Mouse (Mus musculus) hindbrain, embryonic 12.5 days (tissue): ENCODE results near the gene Olfr617. TPM values are rescaled to one million over a fixed set of nuclear protein-coding genes. Genes with fewer than 3 reads are reported as not detected.
"Not testable (repeated sequence)": the region's sequence is repeated elsewhere in the genome, so short reads cannot be mapped to it uniquely, and the experiment has no call there.

Source experiments
- ATAC-seq: fragments of 200-750 bp; cut with Nextera tagmentation; 2 replicates; pipeline ENCODE4 v1.8.0; 2017; ENCODE audit warnings: moderate TSS enrichment; ENCODE audit not compliant: low FRiP score
- H3K27ac ChIP-seq: fragments of 300-500 bp; sonication (generic); 2 replicates; pipeline ENCODE4 v1.5.1; 2016; ENCODE audit warnings: mild to moderate bottlenecking
- H3K27me3 ChIP-seq: fragments of 300-500 bp; sonication (generic); 2 replicates; pipeline ENCODE4 v1.6.1; 2016; ENCODE audit warnings: mild to moderate bottlenecking
- H3K36me3 ChIP-seq: fragments of 300-500 bp; sonication (generic); 2 replicates; pipeline ENCODE4 v1.6.1; 2016; ENCODE audit warnings: mild to moderate bottlenecking
- H3K4me1 ChIP-seq: fragments of 300-500 bp; sonication (generic); 2 replicates; pipeline ENCODE4 v1.6.1; 2016
- H3K4me2 ChIP-seq: fragments of 300-500 bp; sonication (generic); replicated peaks from 2 replicates; pipeline ENCODE4 v1.6.1; 2016; ENCODE audit warnings: mild to moderate bottlenecking
- H3K4me3 ChIP-seq: fragments of 300-500 bp; sonication (generic); 2 replicates; pipeline ENCODE4 v1.5.1; 2016; ENCODE audit warnings: mild to moderate bottlenecking
- H3K9ac ChIP-seq: fragments of 300-500 bp; sonication (generic); 2 replicates; pipeline ENCODE4 v1.6.1; 2016; ENCODE audit warnings: mild to moderate bottlenecking, moderate library complexity
- H3K9me3 ChIP-seq: fragments of 300-500 bp; sonication (generic); replicated peaks from 2 replicates; pipeline ENCODE4 v1.6.1; 2016; ENCODE audit warnings: mild to moderate bottlenecking
- WGBS: fragments of 180-500 bp; shearing (Covaris S2); methylation state at CpG from one replicate; pipeline ENCODE4 v1.1.7; 2016; 5-methylcytosine and 5-hydroxymethylcytosine counted together
- microRNA-seq: library from miRNA; unstranded; fragments of <30 nt; microRNA quantifications from one replicate; pipeline ENCODE4, GENCODE M21; 2017
- polyA plus RNA-seq: library from polyadenylated mRNA; unstranded; fragments of >200 nt; fragmentation: Nextera tagmentation; extraction: Ambion mirVana; gene quantifications from 2 replicates; pipeline ENCODE4 v1.2.1, GENCODE M21; 2016

The Olfr617 gene
- polyA plus RNA-seq = not detected in 2 replicates

DNA sequence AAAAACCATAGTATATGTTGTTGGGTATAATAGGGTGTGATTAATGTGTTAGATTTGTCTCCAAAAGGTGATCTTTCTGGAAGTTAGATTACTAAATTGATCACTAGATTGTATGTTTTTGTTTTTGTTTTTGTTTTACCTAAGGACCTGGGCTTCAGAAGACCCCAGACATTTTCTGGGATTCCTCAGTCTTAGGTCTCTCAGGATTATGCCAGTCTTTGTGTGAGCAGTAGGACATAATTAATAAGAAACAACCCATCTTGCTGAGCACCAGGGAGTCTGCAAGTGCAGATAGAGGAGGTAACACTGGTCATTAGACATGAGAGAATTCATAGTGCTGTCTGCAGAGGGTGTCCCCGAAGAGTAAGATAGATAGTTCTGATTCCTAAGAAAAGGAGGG is at the start of gene Olfr617:
Olfr617 (plus strand) TSS at position 301 of the 400 bp plus-strand sequence.
- Histone ChIP-seq H3K27me3 (no peaks in the 10 kb centered on the region), H3K9me3 (no peaks in the 10 kb centered on the region), H3K9ac (no peak within 1 kb of the TSS), H3K27ac (no peak within 1 kb of the TSS), H3K4me3 (no peak within 1 kb of the TSS), H3K36me3 (no peaks in the 10 kb centered on the region), H3K4me2 (no peak within 1 kb of the TSS), H3K4me1 (no peaks in the 10 kb centered on the region)
- WGBS = 91% methylated on average over 1 of the region's 1 CpGs
- ATAC-seq = no peak

DNA sequence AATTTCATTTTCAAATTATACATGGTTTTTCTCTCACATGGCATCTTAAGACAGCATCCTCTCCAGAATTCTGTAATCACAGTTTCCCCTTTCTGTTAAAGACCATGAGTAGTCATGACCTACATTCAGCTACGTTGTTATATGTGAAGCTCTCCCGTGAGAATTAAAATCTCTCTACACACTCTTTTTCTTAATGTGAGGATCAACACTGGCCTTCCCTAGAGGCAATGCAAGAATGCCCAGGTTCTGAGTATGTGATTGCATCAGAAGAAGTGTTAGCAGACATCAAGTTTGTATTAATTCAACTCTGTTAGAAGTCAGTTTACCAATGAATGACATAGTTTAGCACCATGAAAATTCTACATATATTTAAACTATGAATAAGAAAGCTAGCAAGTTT is 30.2 kb upstream of the Olfr617 start, which contains the start of gene Olfr612:
Olfr612 (minus strand) TSS at position 101 of the 400 bp plus-strand sequence.
- 87% methylated on average over 2 of the region's 2 CpGs for WGBS
- H3K4me3 ChIP-seq, H3K9me3 ChIP-seq, H3K27ac ChIP-seq, ATAC-seq, H3K4me2 ChIP-seq, H3K9ac ChIP-seq, H3K4me1 ChIP-seq, H3K36me3 ChIP-seq, H3K27me3 ChIP-seq: not testable (repeated sequence)

DNA sequence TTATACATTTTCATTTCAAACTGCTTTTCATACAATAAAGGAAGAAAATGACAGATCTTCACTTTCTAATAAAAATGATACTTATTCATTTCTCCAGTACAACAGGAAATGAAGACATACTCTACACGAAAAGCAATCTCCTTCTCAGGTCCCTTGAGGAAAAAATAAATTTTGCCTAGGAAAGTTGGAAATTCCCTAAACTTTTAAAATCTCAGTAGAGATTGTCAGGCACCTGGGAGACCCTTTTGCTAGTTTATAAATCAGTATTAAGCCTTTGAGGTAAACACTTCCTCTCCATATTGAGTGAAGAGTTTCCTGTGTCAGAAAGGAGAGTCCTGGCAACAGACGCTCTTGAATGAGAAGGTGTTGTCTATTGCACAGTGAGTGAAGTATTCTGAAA is 25.1 kb upstream of the Olfr617 start, which contains the start of gene Olfr613:
Olfr613 (plus strand) TSS at position 301 of the 400 bp plus-strand sequence.
- Histone ChIP-seq H3K9me3 (no peaks in the 10 kb centered on the region), H3K4me2 (no peak within 1 kb of the TSS), H3K36me3 (no peaks in the 10 kb centered on the region), H3K4me1 (no peaks in the 10 kb centered on the region), H3K4me3 (no peak within 1 kb of the TSS), H3K27me3 (no peaks in the 10 kb centered on the region), H3K9ac (no peak within 1 kb of the TSS), H3K27ac (no peak within 1 kb of the TSS)
- ATAC-seq = no peak
- 83% methylated on average over 2 of the region's 2 CpGs for WGBS

DNA sequence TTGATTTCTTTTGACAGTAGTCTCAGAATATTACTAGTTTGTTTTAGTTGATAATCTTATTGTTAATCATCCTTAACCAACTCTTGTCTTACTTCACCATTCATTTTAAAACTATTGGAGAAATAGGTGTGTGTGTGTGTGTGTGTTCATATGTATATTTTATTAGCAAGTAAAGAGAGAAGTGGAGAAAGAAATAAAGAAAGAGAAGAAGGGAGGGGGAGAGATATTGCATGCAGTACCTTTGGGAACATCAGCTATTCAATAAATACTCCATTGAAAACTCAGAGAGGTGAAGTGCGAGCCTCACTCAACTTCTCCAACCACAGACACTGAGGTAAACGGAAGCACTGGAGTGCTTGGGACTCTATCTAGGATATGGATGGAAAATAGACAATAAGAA is 17.1 kb upstream of the Olfr617 start, which contains the start of gene Olfr615:
Olfr615 (plus strand) TSS at position 301 of the 400 bp plus-strand sequence.
- H3K27me3 ChIP-seq = no peaks in the 10 kb centered on the region
- no peak within 1 kb of the TSS for H3K27ac ChIP-seq
- H3K9me3 ChIP-seq = no peaks in the 10 kb centered on the region
- 84% methylated on average over 2 of the region's 2 CpGs for WGBS
- H3K4me2 ChIP-seq = no peak within 1 kb of the TSS
- no peak within 1 kb of the TSS for H3K9ac ChIP-seq
- no peaks in the 10 kb centered on the region for H3K36me3 ChIP-seq
- ATAC-seq = no peak
- H3K4me1 ChIP-seq = no peaks in the 10 kb centered on the region
- no peak within 1 kb of the TSS for H3K4me3 ChIP-seq

DNA sequence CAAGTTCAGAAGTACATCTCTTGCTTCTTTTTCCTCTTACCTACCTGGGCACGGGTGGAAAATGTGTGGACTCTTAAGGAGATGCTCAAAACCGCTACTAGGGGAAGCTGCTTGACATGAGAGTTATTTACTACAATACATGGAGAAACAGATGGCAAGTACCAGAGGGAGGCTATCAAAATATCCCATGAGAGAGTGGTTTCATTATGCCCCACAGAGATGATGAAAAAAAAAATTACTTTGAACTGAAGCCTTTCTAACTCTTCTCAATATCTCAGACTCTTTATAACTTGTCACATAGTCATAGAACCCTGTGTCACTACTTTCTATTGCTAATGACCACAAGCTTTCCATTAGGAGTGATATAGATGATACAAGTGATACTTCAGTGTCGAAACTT is 3.8 kb upstream of the Olfr617 start, which contains the start of gene Olfr616:
Olfr616 (minus strand) TSS at position 101 of the 400 bp plus-strand sequence.
- Histone ChIP-seq H3K4me1 (no peaks in the 10 kb centered on the region), H3K9ac (no peak within 1 kb of the TSS), H3K4me3 (no peak within 1 kb of the TSS), H3K27ac (no peak within 1 kb of the TSS), H3K36me3 (no peaks in the 10 kb centered on the region), H3K9me3 (no peaks in the 10 kb centered on the region), H3K4me2 (no peak within 1 kb of the TSS), H3K27me3 (no peaks in the 10 kb centered on the region)
- WGBS = 80% methylated on average over 3 of the region's 3 CpGs
- ATAC-seq = no peak

DNA sequence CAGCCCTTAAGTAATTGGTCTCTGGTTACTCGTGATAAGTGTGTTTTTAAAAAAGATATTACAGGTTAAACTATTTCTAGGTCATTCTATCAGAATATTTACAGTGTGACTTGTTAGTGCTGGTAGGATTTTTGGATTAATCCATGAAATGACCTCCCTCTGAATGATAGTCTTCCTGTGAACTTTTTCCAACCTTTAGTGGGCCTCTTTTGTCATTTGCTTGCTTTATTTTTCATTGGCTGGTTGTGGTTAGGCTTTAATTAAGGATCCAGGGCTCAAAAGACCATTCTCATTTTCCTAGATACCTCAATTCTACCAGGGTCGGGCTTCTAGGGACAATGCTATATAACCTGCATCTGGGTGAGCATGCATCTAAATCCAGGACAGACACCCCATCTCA is 16.9 kb downstream of the Olfr617 start, which contains the start of gene Olfr618:
Olfr618 (plus strand) TSS at position 301 of the 400 bp plus-strand sequence.
- no peak within 1 kb of the TSS for H3K9ac ChIP-seq
- no peak within 1 kb of the TSS for H3K4me2 ChIP-seq
- no peaks in the 10 kb centered on the region for H3K4me1 ChIP-seq
- H3K4me3 ChIP-seq = no peak within 1 kb of the TSS
- WGBS = 73% methylated on average over 2 of the region's 2 CpGs
- H3K36me3 ChIP-seq = no peaks in the 10 kb centered on the region
- H3K9me3 ChIP-seq = no peaks in the 10 kb centered on the region
- no peak for ATAC-seq
- H3K27ac ChIP-seq = no peak within 1 kb of the TSS
- no peaks in the 10 kb centered on the region for H3K27me3 ChIP-seq

DNA sequence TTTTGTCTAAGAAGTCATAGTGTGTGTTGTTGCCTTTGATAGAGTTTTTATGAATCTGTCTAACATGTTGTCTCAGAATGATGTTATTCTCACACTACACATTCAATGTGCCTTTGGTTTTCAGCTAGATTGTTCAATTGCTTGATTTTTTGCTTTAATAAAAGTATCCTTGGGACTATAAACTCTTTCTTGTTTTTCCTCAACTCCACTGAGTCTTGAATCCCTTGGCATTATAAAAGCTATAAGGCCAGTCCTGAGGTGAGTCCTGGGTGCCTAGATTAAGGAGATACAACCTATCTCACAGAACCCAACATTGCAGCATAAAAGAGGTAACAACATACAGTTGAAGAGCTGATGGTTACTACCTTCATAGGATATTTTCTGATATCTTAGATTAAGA is 27.4 kb downstream of the Olfr617 start, which contains the start of gene Olfr619:
Olfr619 (plus strand) TSS at position 301 of the 400 bp plus-strand sequence.
- no peaks in the 10 kb centered on the region for H3K4me1 ChIP-seq
- no peaks in the 10 kb centered on the region for H3K9me3 ChIP-seq
- no peak for ATAC-seq

DNA sequence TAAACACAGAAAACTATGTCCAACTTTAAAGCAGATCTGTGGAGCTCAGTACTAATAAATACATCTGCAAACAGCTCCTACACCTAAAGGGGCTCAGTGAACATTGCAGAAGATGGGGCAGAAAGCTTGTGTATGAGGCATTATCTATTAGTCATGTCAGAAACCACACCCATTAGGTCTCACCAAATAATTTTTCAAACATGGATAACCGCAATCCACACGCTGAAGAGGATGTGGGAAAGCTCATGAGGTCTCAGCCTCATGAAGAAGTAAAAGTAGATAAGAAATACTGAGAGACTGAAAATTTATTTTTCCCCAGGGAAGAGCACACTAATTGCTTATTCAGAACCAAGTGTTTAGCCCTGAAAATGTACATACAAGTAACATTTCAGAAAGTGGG is 34.6 kb downstream of the Olfr617 start:
- WGBS = 83% methylated on average over 2 of the region's 2 CpGs
- no peak for ATAC-seq

More for the DNA sequence above, 27.4 kb downstream of the Olfr617 start, which contains the start of gene Olfr619:
- Histone ChIP-seq H3K27me3 (no peaks in the 10 kb centered on the region), H3K36me3 (no peaks in the 10 kb centered on the region), H3K9ac (no peak within 1 kb of the TSS), H3K4me2 (no peak within 1 kb of the TSS), H3K27ac (no peak within 1 kb of the TSS), H3K4me3 (no peak within 1 kb of the TSS)

DNA sequence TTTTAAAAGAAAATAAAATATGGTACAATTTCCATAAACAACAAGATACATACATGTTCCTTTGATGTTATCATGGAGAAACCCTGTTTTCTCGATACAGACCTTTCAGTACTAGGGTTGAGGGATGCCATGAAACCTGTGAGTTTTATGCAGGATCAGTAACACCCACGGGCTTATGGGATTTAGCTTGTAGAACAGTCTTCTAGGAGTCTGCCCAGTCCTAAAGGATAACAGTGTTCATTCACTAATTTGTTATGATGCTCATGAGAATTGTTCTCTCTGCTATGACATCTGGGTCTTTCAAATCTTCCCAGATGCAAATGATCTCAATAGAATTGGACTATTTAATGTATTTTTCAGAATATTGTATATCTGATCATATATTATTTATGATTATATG is 39.6 kb downstream of the Olfr617 start, which contains the start of gene Olfr620:
Olfr620 (minus strand) TSS at position 101 of the 400 bp plus-strand sequence.
- no peaks in the 10 kb centered on the region for H3K36me3 ChIP-seq
- no peak within 1 kb of the TSS for H3K27ac ChIP-seq
- no peak within 1 kb of the TSS for H3K4me3 ChIP-seq
- no peaks in the 10 kb centered on the region for H3K4me1 ChIP-seq
- H3K4me2 ChIP-seq = no peak within 1 kb of the TSS
- no peaks in the 10 kb centered on the region for H3K9me3 ChIP-seq
- no peak within 1 kb of the TSS for H3K9ac ChIP-seq
- 83% methylated on average over 2 of the region's 2 CpGs for WGBS
- no peaks in the 10 kb centered on the region for H3K27me3 ChIP-seq
- no peak for ATAC-seq

More for the DNA sequence above, 34.6 kb downstream of the Olfr617 start:
- Histone ChIP-seq H3K9me3 (no peaks in the 10 kb centered on the region), H3K27ac (no peak overlapping the region), H3K9ac (no peak overlapping the region), H3K4me3 (no peak overlapping the region), H3K36me3 (no peaks in the 10 kb centered on the region), H3K4me1 (no peaks in the 10 kb centered on the region), H3K4me2 (no peak overlapping the region), H3K27me3 (no peaks in the 10 kb centered on the region)

Small RNA genes within 50 kb of the gene (microRNA-seq; reads per million reads assigned to microRNA genes)
- not detected for gene Gm26506

Other genes with a start within 250 kb of the Olfr617 start
- not detected in 2 replicates for gene Olfr598, start 249.5 kb upstream of the Olfr617 start, polyA plus RNA-seq
- not detected in 2 replicates for gene Olfr599, start 237.1 kb upstream of the Olfr617 start, polyA plus RNA-seq
- not detected in 2 replicates for gene Olfr600, start 223.4 kb upstream of the Olfr617 start, polyA plus RNA-seq
- gene Olfr601, start 210.4 kb upstream of the Olfr617 start, polyA plus RNA-seq = not detected in 2 replicates
- not detected in 2 replicates for gene Olfr603, start 186.9 kb upstream of the Olfr617 start, polyA plus RNA-seq
- gene Usp17lc, start 158.0 kb upstream of the Olfr617 start, polyA plus RNA-seq = not detected in 2 replicates
- not detected in 2 replicates for gene Olfr605, start 127.6 kb upstream of the Olfr617 start, polyA plus RNA-seq
- gene Olfr606, start 124.0 kb upstream of the Olfr617 start, polyA plus RNA-seq = not detected in 2 replicates
- not detected in 2 replicates for gene Olfr607, start 108.9 kb upstream of the Olfr617 start, polyA plus RNA-seq
- gene Olfr608, start 103.2 kb upstream of the Olfr617 start, polyA plus RNA-seq = not detected in 2 replicates
- gene Olfr609, start 75.0 kb upstream of the Olfr617 start, polyA plus RNA-seq = not detected in 2 replicates
- gene Olfr610, start 60.9 kb upstream of the Olfr617 start, polyA plus RNA-seq = not detected in 2 replicates
- gene Olfr611, start 52.2 kb upstream of the Olfr617 start, polyA plus RNA-seq = not detected in 2 replicates
- gene Olfr612, start 30.3 kb upstream of the Olfr617 start, polyA plus RNA-seq = not detected in 2 replicates
- not detected in 2 replicates for gene Olfr613, start 25.0 kb upstream of the Olfr617 start, polyA plus RNA-seq
- gene Olfr615, start 17.0 kb upstream of the Olfr617 start, polyA plus RNA-seq = not detected in 2 replicates
- gene Olfr616, start 3.9 kb upstream of the Olfr617 start, polyA plus RNA-seq = not detected in 2 replicates
- gene Olfr618, start 17.0 kb downstream of the Olfr617 start, polyA plus RNA-seq = not detected in 2 replicates
- not detected in 2 replicates for gene Olfr619, start 27.5 kb downstream of the Olfr617 start, polyA plus RNA-seq
- not detected in 2 replicates for gene Olfr620, start 39.5 kb downstream of the Olfr617 start, polyA plus RNA-seq
- not detected in 2 replicates for gene Olfr622, start 69.6 kb downstream of the Olfr617 start, polyA plus RNA-seq
- not detected in 2 replicates for gene Olfr623, start 90.6 kb downstream of the Olfr617 start, polyA plus RNA-seq
- 0.04 and 0.07 TPM in 2 replicates for gene Olfr624, start 98.1 kb downstream of the Olfr617 start, polyA plus RNA-seq
- gene Olfr625-ps1, start 109.7 kb downstream of the Olfr617 start, polyA plus RNA-seq = not detected in 2 replicates
- gene Olfr243, start 141.6 kb downstream of the Olfr617 start, polyA plus RNA-seq = not detected in 2 replicates
- not detected in 2 replicates for gene Olfr628, start 157.3 kb downstream of the Olfr617 start, polyA plus RNA-seq
- gene Olfr629, start 171.9 kb downstream of the Olfr617 start, polyA plus RNA-seq = not detected in 2 replicates
- gene Olfr630, start 184.3 kb downstream of the Olfr617 start, polyA plus RNA-seq = not detected in 2 replicates
- not detected in 2 replicates for gene Olfr69, start 198.5 kb downstream of the Olfr617 start, polyA plus RNA-seq
- gene Olfr68, start 206.6 kb downstream of the Olfr617 start, polyA plus RNA-seq = not detected in 2 replicates
- gene Olfr67, start 218.8 kb downstream of the Olfr617 start, polyA plus RNA-seq = not detected in 2 replicates
- 799 and 940 TPM in 2 replicates for gene Hbb-bt, start 240.9 kb downstream of the Olfr617 start, polyA plus RNA-seq